Mouse (Mus musculus): ENCODE data around the gene Arl1.

- TF ChIP-seq POLR2A (IDR thresholded peaks at IDR 0.05; ENCODE audit: insufficient read depth, low read length): peak; percentile 82
- TF ChIP-seq CTCF (IDR thresholded peaks at IDR 0.05; ENCODE audit: low read depth, low read length): no peak
These were observed at the start of gene Arl1 for GRCm38 (mm10) chr10:88730571-88731495.

Measured in ES-Bruce4 (cell line).